Mouse (Mus musculus) kidney, embryonic 14.5 days (tissue): ENCODE data around the gene Mpv17. TPM values are rescaled to one million over a fixed set of nuclear protein-coding genes. Genes with fewer than 3 reads are reported as not detected.
A peak's percentile ranks its signal among the peaks of the same experiment; 100 is the strongest.

ENCODE experiments used
- ATAC-seq: fragments of 200-750 bp; cut with Nextera tagmentation; 2 replicates; pipeline ENCODE4 v1.8.0; 2017; ENCODE audit warnings: moderate number of reproducible peaks, mild to moderate bottlenecking, moderate TSS enrichment, moderate library complexity; ENCODE audit not compliant: low FRiP score, low TSS enrichment
- H3K27ac ChIP-seq: fragments of 300-500 bp; sonication (generic); 2 replicates; pipeline ENCODE4 v1.5.1; 2014; ENCODE audit warnings: low read depth, mild to moderate bottlenecking, low read length, moderate library complexity, mixed read lengths
- H3K27me3 ChIP-seq: fragments of 300-500 bp; sonication (generic); 2 replicates; pipeline ENCODE4 v1.6.1; 2014; ENCODE audit warnings: mild to moderate bottlenecking, low read length; ENCODE audit not compliant: control insufficient read depth, insufficient read depth
- H3K36me3 ChIP-seq: fragments of 300-500 bp; sonication (generic); 2 replicates; pipeline ENCODE4 v1.6.1; 2014; ENCODE audit warnings: low read length, mixed read lengths; ENCODE audit not compliant: control insufficient read depth, insufficient read depth
- H3K4me1 ChIP-seq: fragments of 300-500 bp; sonication (generic); 2 replicates; pipeline ENCODE4 v1.6.1; 2014; ENCODE audit warnings: low read length, mixed read lengths; ENCODE audit not compliant: control insufficient read depth, insufficient read depth
- H3K4me2 ChIP-seq: fragments of 300-500 bp; sonication (generic); replicated peaks from 2 replicates; pipeline ENCODE4 v1.6.1; 2014; ENCODE audit warnings: low read depth, mild to moderate bottlenecking, low read length
- H3K4me3 ChIP-seq: fragments of 300-500 bp; sonication (generic); 2 replicates; pipeline ENCODE4 v1.5.1; 2014; ENCODE audit warnings: mild to moderate bottlenecking, low read length
- H3K9ac ChIP-seq: fragments of 300-500 bp; sonication (generic); 2 replicates; pipeline ENCODE4 v1.6.1; 2014; ENCODE audit warnings: low read depth, mild to moderate bottlenecking, low read length, moderate library complexity
- H3K9me3 ChIP-seq: fragments of 300-500 bp; sonication (generic); 2 replicates; pipeline ENCODE4 v1.6.1; 2016; ENCODE audit warnings: low read length; ENCODE audit not compliant: control insufficient read depth
- WGBS: fragments of 180-500 bp; shearing (Covaris S2); extraction: QIAGEN DNeasy Blood & Tissue Kit; methylation state at CpG from one replicate; pipeline ENCODE4 v1.1.7; 2014; 5-methylcytosine and 5-hydroxymethylcytosine counted together
- polyA plus RNA-seq: library from polyadenylated mRNA; unstranded; fragments of >200 nt; fragmentation: Nextera tagmentation; extraction: Ambion mirVana; gene quantifications from 2 replicates; pipeline ENCODE4 v1.2.1, GENCODE M21; 2014

Gene Mpv17
- polyA plus RNA-seq, 1 experiment from 2014 or later: 68.3 TPM

DNA sequence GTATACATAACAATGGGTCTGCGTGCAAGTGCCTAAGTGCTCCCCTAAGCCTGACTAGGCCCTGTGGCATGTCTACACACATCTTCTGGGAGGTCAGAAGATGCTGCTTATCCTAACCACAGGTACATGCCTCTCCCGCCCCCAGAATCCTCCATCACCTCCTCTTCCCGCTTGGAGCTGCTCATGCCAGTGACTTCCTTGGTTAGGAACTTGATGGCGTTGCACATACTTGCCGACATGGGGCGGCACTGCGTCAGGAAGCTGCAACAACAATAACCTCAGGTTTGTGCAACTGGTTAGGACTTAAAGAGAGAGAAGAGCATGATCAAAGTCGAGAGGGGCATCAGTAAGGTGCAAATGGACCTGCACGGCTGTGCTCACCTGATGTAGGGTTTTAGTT is 36.1 kb upstream of the Mpv17 start:
- no peak for ATAC-seq

DNA sequence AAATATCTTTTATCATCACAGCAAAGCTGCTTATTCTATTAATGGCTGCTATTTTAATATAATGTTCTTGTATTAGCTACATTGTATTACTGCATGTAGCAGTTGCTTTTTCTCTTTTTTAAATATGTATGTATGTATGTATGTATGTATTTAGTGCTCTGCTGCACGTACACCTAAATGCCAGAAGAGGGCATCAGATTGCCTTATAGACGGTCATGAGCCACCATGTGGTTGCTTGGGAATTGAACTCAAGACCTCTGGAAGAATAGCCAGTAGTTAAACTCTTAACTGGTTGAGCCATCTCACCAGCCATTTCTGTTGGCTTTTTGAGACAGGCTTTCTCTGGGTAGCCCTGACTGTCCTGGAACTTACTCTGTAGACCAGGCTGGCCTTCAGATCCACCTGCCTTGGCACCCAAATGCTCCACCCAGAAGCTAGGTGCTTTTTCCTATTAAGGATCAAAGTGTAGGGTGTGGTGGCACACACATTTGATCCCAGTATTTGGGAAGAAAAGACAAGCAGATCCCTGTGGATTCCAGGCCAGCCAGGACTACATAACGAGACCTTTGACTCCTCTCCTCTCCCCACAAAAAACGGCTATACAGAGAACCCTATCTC is 34.3 kb upstream of the Mpv17 start:
- H3K9me3 ChIP-seq: no peaks in the 10 kb centered on the region
- no peak overlapping the region for H3K4me2 ChIP-seq
- no peak overlapping the region for H3K4me3 ChIP-seq
- H3K36me3 ChIP-seq: peaks cover 41% of the 10 kb centered on the region
- ATAC-seq: no peak
- no peak overlapping the region for H3K9ac ChIP-seq
- H3K27me3 ChIP-seq: no peaks in the 10 kb centered on the region
- H3K4me1 ChIP-seq: peaks cover 4% of the 10 kb centered on the region; the same call in 1 of the 2 replicates
- no peak overlapping the region for H3K27ac ChIP-seq
- 75% methylated on average over 4 of the region's 4 CpGs for WGBS

More for the DNA sequence above, 36.1 kb upstream of the Mpv17 start:
- Histone ChIP-seq H3K9ac (no peak overlapping the region), H3K27ac (no peak overlapping the region), H3K4me2 (no peak overlapping the region), H3K4me3 (no peak overlapping the region), H3K9me3 (no peaks in the 10 kb centered on the region), H3K27me3 (no peaks in the 10 kb centered on the region), H3K4me1 (peaks cover 14% of the 10 kb centered on the region), H3K36me3 (peaks cover 49% of the 10 kb centered on the region)
- WGBS: 90% methylated on average over 9 of the region's 9 CpGs

DNA sequence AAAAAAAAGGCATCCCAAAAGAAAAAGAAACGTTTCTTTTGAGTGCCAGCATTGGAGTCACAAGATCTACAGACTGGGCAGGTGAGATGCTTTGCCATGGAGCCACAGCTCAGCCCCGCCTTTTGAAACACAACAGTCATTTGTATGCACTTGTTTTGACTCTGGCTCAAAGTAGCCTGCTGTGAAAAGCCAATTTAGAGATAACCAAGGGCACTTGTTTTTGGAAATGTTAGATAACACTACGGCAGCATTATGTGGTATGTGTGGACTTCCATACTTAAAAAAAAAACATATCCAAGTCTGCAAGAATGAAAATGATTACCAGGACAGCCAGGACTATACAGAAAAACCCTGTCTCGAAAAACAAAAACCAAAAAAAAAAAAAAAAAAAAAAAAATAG is 29.6 kb upstream of the Mpv17 start:
- H3K27ac ChIP-seq: no peak overlapping the region
- WGBS: 68% methylated on average over 4 of the region's 4 CpGs
- no peaks in the 10 kb centered on the region for H3K9me3 ChIP-seq
- H3K9ac ChIP-seq: no peak overlapping the region
- H3K36me3 ChIP-seq: peaks cover 19% of the 10 kb centered on the region
- H3K4me3 ChIP-seq: no peak overlapping the region
- H3K4me2 ChIP-seq: no peak overlapping the region
- ATAC-seq: no peak
- H3K4me1 ChIP-seq: peaks cover 3% of the 10 kb centered on the region; the same call in 1 of the 2 replicates
- H3K27me3 ChIP-seq: no peaks in the 10 kb centered on the region

DNA sequence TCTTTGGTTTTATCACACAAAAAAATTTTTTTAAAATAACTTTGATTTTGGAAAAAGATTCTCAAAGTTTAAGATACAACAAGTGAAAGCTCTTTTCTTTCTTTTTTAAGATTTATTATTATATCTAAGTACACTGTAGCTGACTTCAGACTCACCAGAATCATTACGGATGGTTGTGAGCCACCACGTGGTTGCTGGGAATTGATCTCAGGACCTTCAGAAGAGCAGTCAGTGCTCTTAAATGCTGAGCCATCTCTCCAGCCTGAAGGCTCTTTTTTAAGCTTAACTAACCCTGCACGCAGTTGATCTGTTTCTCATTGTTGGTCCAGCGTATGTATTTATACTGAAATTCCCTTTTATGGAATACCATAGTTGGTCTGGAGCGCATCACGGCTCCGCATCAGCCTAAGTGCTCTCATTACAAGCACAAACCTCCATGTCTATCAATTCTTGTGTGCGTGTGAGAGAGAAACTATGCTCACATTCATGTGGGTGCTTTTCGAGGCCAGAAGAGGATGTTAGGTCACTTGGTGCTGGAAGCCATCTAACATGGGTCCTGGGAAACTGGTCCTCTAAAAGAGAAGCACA is 27.2 kb upstream of the Mpv17 start:
- Histone ChIP-seq H3K4me2 (no peak overlapping the region; the same call in 1 of the 2 replicates), H3K27ac (no peak overlapping the region), H3K4me1 (peaks cover 4% of the 10 kb centered on the region; the same call in 1 of the 2 replicates), H3K9ac (no peak overlapping the region), H3K27me3 (no peaks in the 10 kb centered on the region), H3K9me3 (no peaks in the 10 kb centered on the region), H3K4me3 (no peak overlapping the region), H3K36me3 (no peaks in the 10 kb centered on the region)
- ATAC-seq: no peak
- WGBS: 92% methylated on average over 9 of the region's 9 CpGs

DNA sequence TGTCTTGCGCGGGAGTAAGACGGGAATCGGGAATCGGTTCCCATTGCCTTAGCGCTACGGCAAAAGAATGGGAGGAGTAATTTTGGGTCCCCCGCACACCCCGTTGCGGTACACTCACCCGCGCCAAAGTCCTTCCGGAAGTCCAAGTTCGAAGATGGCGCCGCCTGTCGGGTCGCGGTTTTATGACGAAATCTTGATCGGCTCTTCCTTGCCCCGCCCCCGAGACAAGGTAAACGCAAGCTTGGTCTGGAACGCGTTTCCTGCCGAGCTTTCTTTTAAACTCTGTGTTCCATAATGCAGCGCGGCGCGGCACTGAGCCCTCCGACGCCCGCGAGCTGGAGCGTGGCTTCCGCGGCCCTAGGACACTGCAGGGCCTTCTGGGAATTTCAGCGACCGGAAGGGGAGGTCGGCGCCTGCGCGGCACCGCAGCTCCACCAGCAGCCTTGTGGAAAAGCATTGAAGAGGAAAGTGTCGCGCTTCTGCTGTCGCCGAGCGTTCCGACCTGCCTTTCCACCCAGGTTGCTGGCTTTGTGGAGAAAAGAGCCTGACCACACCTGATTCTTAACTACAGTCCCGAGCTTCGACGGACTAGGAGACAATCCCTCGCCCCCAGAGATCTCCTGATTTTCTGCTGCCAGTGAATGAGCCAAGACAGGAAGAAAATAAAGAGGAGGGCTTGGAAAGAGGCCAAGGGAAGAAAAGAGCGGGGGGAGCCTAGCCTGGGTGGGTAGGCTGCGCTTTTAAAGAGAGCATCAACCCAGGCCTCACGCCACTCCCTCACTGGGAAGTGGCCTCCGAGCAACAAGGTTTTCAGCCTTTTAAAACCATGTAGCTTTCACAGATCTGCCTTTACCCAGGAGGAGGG is 25.9 kb upstream of the Mpv17 start, which contains the start of the genes Gm29609 and Gtf3c2:
Gm29609 (minus strand) TSS at position 146 of the 865 bp plus-strand sequence.
Gtf3c2 (minus strand) TSS at position 379 of the 865 bp plus-strand sequence.
- Histone ChIP-seq H3K36me3 (peaks cover 3% of the 10 kb centered on the region; the same call in 1 of the 2 replicates), H3K9ac (peak within 1 kb of the TSS; percentile 69), H3K4me1 (peaks cover 4% of the 10 kb centered on the region; the same call in 1 of the 2 replicates), H3K9me3 (no peaks in the 10 kb centered on the region), H3K27me3 (no peaks in the 10 kb centered on the region), H3K4me3 (peak within 1 kb of the TSS; percentile 96), H3K27ac (peak within 1 kb of the TSS; percentile 95), H3K4me2 (peak within 1 kb of the TSS; percentile 96)
- ATAC-seq: peak; percentile 98
- under 1% methylated on average over 59 of the region's 59 CpGs for whole genome bisulfite sequencing

DNA sequence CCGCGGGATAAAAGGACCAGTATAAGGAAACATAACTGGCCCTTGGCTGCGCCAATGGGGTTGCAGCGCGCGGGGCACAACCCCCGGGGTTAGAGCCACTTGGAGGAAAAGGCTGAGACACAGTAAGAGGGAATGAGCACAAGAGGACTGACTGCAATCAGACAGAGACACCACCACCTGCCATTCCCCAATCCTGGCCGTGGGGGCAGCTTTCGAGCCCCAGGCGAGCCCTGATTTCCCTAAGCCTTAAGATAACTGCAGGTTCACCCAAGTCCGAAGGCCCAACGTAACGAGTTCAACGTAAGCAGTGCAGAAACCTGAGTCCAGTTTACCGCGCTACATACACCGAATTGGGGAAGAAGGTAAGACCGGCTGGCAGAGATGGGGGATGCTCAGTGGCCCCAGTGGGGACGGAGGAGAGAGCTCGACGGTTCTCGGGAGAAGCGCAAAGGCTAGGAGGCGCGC is 25.3 kb upstream of the Mpv17 start:
- Histone ChIP-seq H3K4me2 (peak overlapping the region; percentile 96), H3K27me3 (no peaks in the 10 kb centered on the region), H3K4me1 (peaks cover 4% of the 10 kb centered on the region; the same call in 1 of the 2 replicates), H3K4me3 (peak overlapping the region; percentile 96), H3K27ac (peak overlapping the region; percentile 95), H3K36me3 (peaks cover 7% of the 10 kb centered on the region; the same call in 1 of the 2 replicates), H3K9ac (peak overlapping the region; percentile 69), H3K9me3 (no peaks in the 10 kb centered on the region)
- ATAC-seq: peak; percentile 78
- under 1% methylated on average over 25 of the region's 25 CpGs for WGBS

DNA sequence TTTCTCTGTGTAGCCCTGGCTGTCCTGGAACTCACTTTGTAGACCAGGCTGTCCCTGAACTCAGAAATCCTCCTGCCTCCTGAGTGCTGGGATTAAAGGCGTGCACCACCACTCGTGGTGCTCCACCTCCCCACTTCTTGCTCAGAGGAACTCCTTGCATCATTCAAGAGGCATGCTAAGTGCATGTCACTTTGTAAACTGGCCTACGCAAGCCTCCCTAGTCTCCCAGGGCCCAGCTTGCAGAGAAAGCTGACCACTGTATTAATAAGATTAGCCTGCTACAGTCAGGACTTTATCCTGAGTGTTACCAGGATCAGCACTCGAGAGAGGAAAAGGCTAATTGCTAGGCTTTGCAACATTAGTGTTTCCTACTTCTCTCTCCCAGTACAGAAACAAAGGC is 14.6 kb upstream of the Mpv17 start:
- Histone ChIP-seq H3K4me2 (no peak overlapping the region), H3K9me3 (no peaks in the 10 kb centered on the region), H3K4me1 (no peaks in the 10 kb centered on the region), H3K4me3 (no peak overlapping the region), H3K9ac (no peak overlapping the region), H3K27ac (no peak overlapping the region), H3K27me3 (no peaks in the 10 kb centered on the region), H3K36me3 (peaks cover 94% of the 10 kb centered on the region)
- ATAC-seq: no peak
- WGBS: 92% methylated on average over 4 of the region's 4 CpGs

DNA sequence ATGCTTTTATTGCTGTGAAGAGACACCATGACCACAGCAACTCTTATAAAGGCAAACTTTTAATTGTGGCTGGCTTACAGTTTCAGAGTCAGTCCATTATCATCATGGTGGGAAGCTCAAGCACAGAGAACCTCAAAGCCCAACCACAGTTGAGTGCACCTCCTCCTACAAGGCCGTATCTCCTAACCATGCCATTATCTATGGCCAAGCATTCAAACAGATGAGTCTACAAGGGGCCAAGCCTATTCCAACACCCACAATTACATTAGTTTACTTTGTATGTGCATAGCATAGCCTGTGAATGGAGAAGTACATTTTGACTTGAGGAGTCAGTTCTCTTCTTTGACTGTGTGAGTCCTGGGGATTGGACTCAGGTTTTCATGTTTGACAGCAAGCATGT is 10.8 kb upstream of the Mpv17 start:
- Histone ChIP-seq H3K36me3 (peaks cover 97% of the 10 kb centered on the region), H3K9ac (no peak overlapping the region), H3K27ac (no peak overlapping the region), H3K4me1 (no peaks in the 10 kb centered on the region), H3K27me3 (no peaks in the 10 kb centered on the region), H3K4me3 (no peak overlapping the region), H3K4me2 (no peak overlapping the region), H3K9me3 (no peaks in the 10 kb centered on the region)
- ATAC-seq: no peak
- 91% methylated on average over 1 of the region's 1 CpGs for WGBS
